Mouse (Mus musculus) erythroblast, embryonic 14.5 days (primary cell): ENCODE results near the gene Zc3h6.

Experiments used
- GATA1 ChIP-seq: IDR thresholded peaks from 2 replicates; pipeline ENCODE4 v1.6.1; 2012; ENCODE audit warnings: low read length, inconsistent platforms, mixed read lengths
- TAL1 ChIP-seq: IDR thresholded peaks from 3 replicates; pipeline ENCODE4 v1.6.1; 2012; ENCODE audit warnings: low read length, inconsistent platforms, mixed read lengths

DNA sequence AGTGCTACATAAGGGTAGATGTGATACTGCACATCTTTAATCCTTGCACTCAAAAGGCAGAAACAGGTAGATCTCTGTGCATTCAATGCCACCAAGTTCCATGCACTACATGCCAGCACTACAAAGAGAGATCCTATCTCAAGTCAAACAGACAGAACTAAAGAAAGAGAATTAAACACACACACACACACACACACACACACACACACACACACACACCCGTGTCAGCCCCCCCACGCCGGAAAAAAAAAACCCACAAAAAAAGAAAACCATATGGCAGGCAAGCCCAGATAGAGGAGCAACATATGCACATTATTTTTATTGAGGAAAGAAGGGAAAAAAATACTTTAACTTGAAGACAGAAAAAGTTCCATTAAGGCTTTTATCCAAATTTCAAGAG lies 38.8 kb upstream of the Zc3h6 start:
- TF ChIP-seq GATA1 (no peak), TAL1 (no peak)
